Mouse (Mus musculus): ENCODE data around the gene Pilrb1.

The Pilrb1 gene

GRCm38 (mm10) chr5:137826421-137826820 lies 31.5 kb downstream of the Pilrb1 start:
- DNase-seq: no peak

GRCm38 (mm10) chr5:137825971-137826370 lies 31.9 kb downstream of the Pilrb1 start:
- no peak for DNase-seq

DNA sequence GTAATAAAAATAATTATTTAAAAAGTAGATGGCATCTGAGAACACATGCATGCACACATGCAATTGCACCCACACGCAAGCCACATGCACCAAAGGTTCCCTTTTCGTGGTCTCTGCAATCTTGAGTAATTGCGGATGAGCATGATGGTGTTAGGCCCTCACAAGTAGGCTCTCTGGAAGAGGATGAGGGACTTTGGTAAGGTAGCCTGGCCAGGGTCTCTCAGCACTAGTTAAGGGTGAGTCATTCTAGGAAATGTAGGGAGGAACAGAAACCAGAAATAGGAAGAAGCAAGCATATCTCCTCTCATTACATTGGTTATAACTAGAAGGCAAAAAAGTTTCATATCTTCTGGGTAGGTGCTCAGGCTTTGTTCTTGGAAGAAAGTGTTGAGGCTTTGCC lies 32.9 kb downstream of the Pilrb1 start:
- DNase-seq: no peak

DNA sequence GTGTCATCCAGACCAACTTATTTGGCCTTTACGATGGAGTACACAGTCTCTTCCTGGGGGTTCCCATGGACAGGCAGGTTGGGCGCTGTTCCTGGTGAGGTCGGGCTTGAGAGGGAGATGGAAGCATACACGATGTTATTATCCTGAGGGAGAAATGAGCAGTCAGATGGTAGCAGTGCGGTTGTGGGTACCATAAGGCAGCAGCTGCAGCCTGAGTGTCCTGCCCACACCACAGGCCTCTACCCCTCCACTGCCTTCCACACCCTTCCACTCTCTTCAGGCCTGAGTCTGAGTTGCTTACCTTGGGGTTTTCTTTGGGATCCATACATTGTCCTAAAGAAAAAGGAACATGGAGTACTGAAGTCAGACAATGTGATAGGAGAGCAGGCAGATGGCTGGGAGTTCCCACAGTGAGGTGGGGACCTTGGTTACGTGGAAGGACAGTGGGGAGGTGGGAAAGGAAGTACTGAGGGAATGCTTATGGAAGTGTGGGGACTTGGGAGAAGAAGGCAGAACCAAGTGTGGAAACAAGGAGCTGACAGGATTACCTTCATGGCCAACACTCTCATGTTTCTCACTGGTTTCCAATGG lies 34.4 kb downstream of the Pilrb1 start:
- no peak for DNase-seq

DNA sequence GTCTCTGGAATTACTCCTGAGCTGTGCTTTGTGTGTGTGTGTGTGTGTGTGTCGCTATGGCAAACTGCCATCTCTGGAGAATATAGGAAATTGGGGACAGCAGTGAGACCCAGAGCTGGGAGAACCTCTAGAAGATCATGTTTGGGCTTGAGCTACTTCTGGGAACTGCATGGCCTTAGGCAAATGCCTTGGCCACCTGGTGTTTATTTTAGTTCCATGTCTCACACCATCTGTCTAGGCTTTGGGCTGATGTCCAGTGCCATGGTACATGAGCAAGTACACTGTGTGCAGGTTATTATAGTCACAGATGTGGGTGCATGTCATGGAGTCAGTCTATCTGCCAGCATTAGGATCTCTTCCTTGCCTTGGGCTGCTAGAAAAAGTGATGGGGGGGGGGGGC lies 35.3 kb downstream of the Pilrb1 start:
- no peak for DNase-seq

- DNase-seq: no peak
Observed at GRCm38 (mm10) chr5:137822126-137822525, 35.8 kb downstream of the Pilrb1 start.

DNA sequence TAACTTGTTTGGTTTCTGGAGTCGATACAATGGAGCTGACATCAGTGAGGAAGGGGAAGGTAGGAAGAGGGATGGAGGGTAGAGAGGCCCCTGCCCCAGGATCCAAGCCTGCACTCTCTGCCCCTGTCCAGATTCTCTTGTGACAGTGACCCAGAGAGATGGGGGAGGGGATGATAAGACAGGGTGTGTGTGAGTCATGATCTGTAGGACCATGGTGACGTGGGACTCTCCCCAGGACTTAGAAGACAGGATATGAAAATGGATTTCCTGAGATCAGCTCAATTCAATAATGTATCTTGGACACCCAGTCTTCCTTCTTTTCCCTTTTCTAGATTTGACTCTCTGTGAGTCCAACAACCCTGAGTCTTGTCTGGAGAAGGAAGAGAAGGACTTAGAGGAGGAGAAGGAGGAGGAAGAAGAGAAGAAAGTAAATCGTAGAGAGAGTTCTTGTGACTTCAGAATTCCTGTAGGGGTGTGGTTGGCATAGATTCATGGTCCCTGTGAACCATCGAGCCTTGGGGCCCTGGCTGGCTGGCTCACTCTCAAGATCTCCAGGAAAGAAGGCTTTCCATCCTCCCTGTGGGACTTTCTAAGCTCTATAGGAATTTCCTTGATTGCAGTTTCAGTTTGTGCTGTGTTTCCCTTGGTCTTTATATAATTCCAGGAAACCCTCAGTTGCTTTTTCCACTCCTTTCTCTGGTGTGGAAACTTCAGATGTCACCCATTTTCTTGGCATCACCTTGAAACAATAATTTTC lies 40.3 kb downstream of the Pilrb1 start:
- DNase-seq: no peak

DNA sequence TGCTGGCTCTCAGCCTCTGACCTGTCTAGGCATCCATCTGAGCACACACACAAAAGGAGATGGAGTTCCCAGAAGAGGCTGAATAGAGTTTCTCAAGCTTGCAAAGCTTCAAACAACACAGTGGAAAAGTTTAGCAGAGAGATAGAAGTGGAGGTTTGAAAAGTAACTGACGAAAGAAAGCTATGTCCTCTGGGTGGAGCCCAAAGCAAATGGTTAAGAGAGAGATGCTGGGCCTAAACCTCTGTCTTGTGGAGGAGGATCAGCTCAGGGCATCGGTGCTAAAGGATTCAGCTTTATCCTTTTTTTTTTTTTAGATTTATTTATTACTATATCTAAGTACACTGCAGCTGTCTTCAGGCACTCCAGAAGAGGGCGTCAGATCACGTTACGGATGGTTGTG lies 49.6 kb downstream of the Pilrb1 start:
- no peak for DNase-seq

- DNase-seq: no peak
Observed at GRCm38 (mm10) chr5:137806158-137806557, 51.7 kb downstream of the Pilrb1 start.
